13 mouse cellular contexts compared by ENCODE assay signal in genomic region chr8:64690845-64691244, GRCm38 (mm10). TPM values are rescaled to one million over a fixed set of nuclear protein-coding genes. Genes with fewer than 3 reads are reported as not detected.
DNase-seq lines count a peak whose midpoint lies in the region; ATAC-seq lines count a peak whose summit lies in the region.
"Had no signal": no experiment of that assay in that cellular context is flagged by ENCODE, and none has a peak within 500 bp of the region (broad histone marks: within the 10 kb centered on the region; RNA-seq: fewer than 3 reads in every experiment).

No protein-coding gene starts in this region.

- ATAC-seq in limb, embryonic 12.5 days (ENCODE audit: insufficient number of reproducible peaks, insufficient read depth, low FRiP score, low TSS enrichment, low read depth) = no peak
- ATAC-seq in limb, embryonic 13.5 days (ENCODE audit: low FRiP score, low read depth) = no peak

- 86% methylated on average over 6 of the region's 6 CpGs for WGBS in limb, embryonic 12.5 days
- WGBS in limb, embryonic 10.5 days = 95% methylated on average over 6 of the region's 6 CpGs
- 82% methylated on average over 6 of the region's 6 CpGs for WGBS in limb, embryonic 13.5 days

- peak overlapping the region; percentile 68 for H3K4me2 ChIP-seq in limb, embryonic 12.5 days
- peak overlapping the region; percentile 75 for H3K4me2 ChIP-seq in limb, embryonic 13.5 days (replicated peaks)
- H3K4me2 ChIP-seq: lung, embryonic 15.5 days had no signal

- peak; percentile 31 for DNase-seq in cerebellum, adult 9-11 months
- DNase-seq in cerebellum, adult 11 months = no peak
- no peak for DNase-seq in limb, embryonic 10.5 days (ENCODE audit: low spot score)
- no peak for DNase-seq in natural killer cell, adult 2 months (ENCODE audit: low spot score in 2 of 2)
- DNase-seq in left cerebral cortex, adult 8-10 months (ENCODE audit: low spot score in 2 of 2) = no peak
- DNase-seq in right cerebral cortex, postnatal 10 days (ENCODE audit: low spot score in 2 of 2) = no peak
- DNase-seq: adrenal gland, postnatal 25 days; embryo, embryonic 11 days; gastrocnemius, postnatal 14 days; kidney, adult 9 months had no signal

- H3K4me1 ChIP-seq in limb, embryonic 12.5 days (replicated peaks) = peaks cover 4% of the 10 kb centered on the region; the same call in 1 of the 2 replicates
- peaks cover 7% of the 10 kb centered on the region; the same call in 1 of the 2 replicates for H3K4me1 ChIP-seq in limb, embryonic 10.5 days
- H3K4me1 ChIP-seq in limb, embryonic 13.5 days = peaks cover 22% of the 10 kb centered on the region

- no peak overlapping the region for H3K27ac ChIP-seq in limb, embryonic 12.5 days
- no peak overlapping the region for H3K27ac ChIP-seq in limb, embryonic 10.5 days
- H3K27ac ChIP-seq in limb, embryonic 13.5 days = no peak overlapping the region
- H3K27ac ChIP-seq: lung, embryonic 15.5 days had no signal

- 0 out of 2 replicates have a peak, but pooled peaks cover 4% of the 10 kb centered on the region for H3K27me3 ChIP-seq in limb, embryonic 12.5 days
- peaks cover 16% of the 10 kb centered on the region for H3K27me3 ChIP-seq in limb, embryonic 10.5 days (ENCODE audit: low read depth, poor library complexity, severe bottlenecking)
- H3K27me3 ChIP-seq in limb, embryonic 13.5 days = 0 out of 2 replicates have a peak, but pooled peaks cover 4% of the 10 kb centered on the region

- no peak overlapping the region for H3K9ac ChIP-seq in limb, embryonic 12.5 days (replicated peaks)
- 0 out of 2 replicates have a peak overlapping the region, but pooled peaks have one; percentile 6 for H3K9ac ChIP-seq in limb, embryonic 13.5 days
- H3K9ac ChIP-seq: lung, embryonic 15.5 days had no signal

- H3K4me3 ChIP-seq in limb, embryonic 12.5 days (replicated peaks) = 0 out of 2 replicates have a peak overlapping the region, but pooled peaks have one; percentile 70
- no peak overlapping the region for H3K4me3 ChIP-seq in limb, embryonic 10.5 days
- peak overlapping the region; percentile 75 for H3K4me3 ChIP-seq in limb, embryonic 13.5 days
- H3K4me3 ChIP-seq: lung, embryonic 15.5 days had no signal

- no peaks in the 10 kb centered on the region for H3K36me3 ChIP-seq in limb, embryonic 12.5 days
- H3K36me3 ChIP-seq in limb, embryonic 10.5 days = no peaks in the 10 kb centered on the region
- H3K36me3 ChIP-seq in limb, embryonic 13.5 days = no peaks in the 10 kb centered on the region
- H3K36me3 ChIP-seq: lung, embryonic 15.5 days had no signal

- H3K9me3 ChIP-seq in limb, embryonic 12.5 days = no peaks in the 10 kb centered on the region
- no peaks in the 10 kb centered on the region for H3K9me3 ChIP-seq in limb, embryonic 10.5 days (replicated peaks)
- no peaks in the 10 kb centered on the region for H3K9me3 ChIP-seq in limb, embryonic 13.5 days
- H3K9me3 ChIP-seq: lung, embryonic 15.5 days had no signal

RNA-seq across cellular contexts. Expression of gene Cpe, which starts 2.0 kb away (rescaled TPM):
- polyA plus RNA-seq in limb, embryonic 12.5 days (2016; fragmentation: Nextera tagmentation; extraction: Ambion mirVana) = 187 and 188 TPM in 2 replicates
- polyA plus RNA-seq in limb, embryonic 10.5 days (2016; fragmentation: Nextera tagmentation; extraction: Ambion mirVana) = 53.3 and 76.0 TPM in 2 replicates
- 245 and 250 TPM in 2 replicates for polyA plus RNA-seq in limb, embryonic 13.5 days (2015; fragmentation: Nextera tagmentation; extraction: Ambion mirVana)
- 1,000 to 10,000 TPM; 2,072 to 2,143 (median 2,114) TPM for total RNA-seq in left cerebral cortex, adult 8-10 months (2022)

RNA-seq across cellular contexts. Expression of gene Msmo1, which starts 42.7 kb away (rescaled TPM):
- polyA plus RNA-seq in limb, embryonic 12.5 days (2016; fragmentation: Nextera tagmentation; extraction: Ambion mirVana) = 107 and 112 TPM in 2 replicates
- polyA plus RNA-seq in limb, embryonic 10.5 days (2016; fragmentation: Nextera tagmentation; extraction: Ambion mirVana) = 141 and 150 TPM in 2 replicates
- 80.1 and 83.5 TPM in 2 replicates for polyA plus RNA-seq in limb, embryonic 13.5 days (2015; fragmentation: Nextera tagmentation; extraction: Ambion mirVana)
- 100 to 1,000 TPM in 2 of 4 experiments, 10 to 100 TPM in 2; 98.2 to 113 (median 106) TPM for total RNA-seq in left cerebral cortex, adult 8-10 months (2022)
